Mouse (Mus musculus) right cerebral cortex, postnatal 14 days (tissue): ENCODE results near the gene D11Wsu47e.

Experiments used
- DNase-seq: peaks from one replicate; pipeline ENCODE4 v3.0.0; 2022

The D11Wsu47e gene

DNA sequence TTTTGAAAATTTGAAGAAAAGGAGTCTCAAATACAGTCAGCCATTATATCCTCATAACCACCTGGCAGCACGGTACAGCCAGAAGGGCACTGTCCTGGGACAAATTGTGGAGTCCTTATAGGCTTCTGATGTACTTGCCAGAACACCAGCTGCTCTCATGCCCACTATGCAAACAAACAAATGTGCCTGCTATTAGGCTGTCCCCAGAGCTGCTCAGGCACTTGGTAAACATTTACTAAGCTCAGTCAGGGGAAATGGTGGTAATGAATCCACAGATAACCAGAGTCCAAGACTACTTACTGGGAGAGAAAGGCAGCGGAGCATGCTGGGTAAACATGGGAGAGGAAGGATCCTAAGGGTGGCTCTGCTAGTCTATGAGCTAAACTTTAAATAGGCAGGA, 17.1 kb upstream of the D11Wsu47e start:
- DNase-seq: no peak

DNA sequence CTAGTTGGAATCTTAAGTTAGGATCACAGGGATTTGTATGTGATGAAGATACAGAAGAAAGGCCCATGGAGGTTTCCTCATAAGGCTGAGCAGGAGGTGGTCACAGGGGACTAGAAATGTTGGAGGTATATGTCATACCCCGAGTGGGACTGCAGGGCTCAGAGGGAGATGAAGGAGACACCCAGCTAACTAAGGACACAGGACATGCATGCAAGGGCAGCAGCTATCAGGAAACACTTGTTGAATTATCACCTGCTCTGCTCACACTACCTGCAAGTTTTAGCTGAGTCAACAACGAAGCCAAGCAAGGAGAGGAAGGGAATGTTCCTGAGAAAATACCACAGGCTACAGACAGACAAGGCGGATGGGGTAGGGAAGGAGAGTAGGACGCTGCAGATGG, 16.5 kb upstream of the D11Wsu47e start:
- DNase-seq: no peak

DNA sequence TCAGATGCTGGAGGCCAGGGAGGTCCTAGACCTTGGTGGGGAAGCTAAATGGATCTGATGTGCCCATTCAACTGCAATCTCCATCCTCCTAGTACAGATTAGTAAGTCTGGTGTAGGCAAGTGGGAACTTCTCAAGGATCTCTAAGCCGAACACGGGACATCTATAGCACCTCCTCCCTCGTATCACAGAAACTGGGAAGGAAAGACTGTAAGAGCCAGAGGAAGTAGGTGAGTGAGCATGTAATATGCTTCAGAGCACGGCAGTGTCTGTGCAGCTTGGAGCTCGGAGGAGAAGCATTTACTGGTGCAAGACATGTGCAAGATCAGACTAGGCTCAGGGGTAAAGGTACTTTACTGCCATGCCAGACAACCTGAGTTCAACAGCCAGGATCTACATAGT, 15.4 kb upstream of the D11Wsu47e start:
- DNase-seq: no peak

DNA sequence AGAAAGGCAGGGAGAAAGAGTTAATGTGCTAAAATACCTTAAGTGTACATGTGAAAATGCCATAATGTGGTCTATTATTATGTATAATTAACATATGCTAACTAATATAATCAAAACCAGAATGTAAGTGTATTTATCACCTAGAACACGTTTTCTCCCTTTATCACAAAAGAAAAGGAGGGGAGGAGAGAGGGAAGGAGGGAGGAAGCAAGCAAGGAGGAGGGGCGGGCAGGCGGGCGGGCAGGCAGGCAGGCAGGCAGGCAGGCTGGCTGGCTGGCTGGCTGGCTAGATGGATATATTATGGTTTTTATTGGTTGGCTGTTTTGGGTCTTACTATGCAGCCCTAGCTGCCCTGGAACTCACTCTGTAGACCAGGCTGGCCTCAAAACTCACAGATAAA, 14.5 kb upstream of the D11Wsu47e start:
- DNase-seq: no peak

DNA sequence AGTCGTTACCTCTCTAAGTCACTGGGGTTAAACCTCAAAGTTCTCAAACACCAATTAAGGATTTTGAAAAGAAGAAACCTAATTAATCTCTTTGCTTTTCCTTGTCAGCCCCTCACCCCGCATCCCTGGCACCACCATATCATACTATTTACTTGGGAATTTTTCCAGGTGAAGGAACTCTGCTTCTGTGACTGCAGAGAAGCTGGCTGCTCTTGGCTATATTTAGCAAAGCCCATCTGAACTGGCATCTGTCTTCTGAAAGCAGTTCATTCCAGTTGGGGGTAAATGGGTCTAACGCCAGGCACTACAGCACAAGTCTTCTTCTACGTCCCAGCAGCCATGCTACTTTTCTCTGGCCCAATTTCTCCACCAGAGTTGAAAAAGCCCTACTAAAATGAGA, 10.6 kb upstream of the D11Wsu47e start:
- DNase-seq: no peak

DNA sequence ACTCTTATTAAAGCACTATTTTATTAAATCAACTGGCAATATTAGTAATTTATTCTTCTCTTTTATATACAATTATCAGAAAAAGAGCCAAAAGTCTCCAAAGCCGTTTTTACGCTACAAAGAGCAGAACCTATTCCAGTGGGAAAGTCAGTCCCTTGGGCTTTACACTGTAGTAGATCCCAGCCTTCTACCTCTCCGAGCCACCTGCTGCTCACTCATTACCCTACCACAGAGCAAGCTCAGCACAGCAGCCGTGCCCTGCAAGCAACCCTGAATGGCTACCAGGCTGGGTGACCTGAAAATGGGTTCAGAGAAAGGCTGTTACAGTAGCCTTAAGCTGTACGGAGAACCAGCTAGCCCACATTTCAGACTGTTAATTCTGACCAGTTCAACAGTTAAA, 9.6 kb upstream of the D11Wsu47e start:
- no peak for DNase-seq

DNA sequence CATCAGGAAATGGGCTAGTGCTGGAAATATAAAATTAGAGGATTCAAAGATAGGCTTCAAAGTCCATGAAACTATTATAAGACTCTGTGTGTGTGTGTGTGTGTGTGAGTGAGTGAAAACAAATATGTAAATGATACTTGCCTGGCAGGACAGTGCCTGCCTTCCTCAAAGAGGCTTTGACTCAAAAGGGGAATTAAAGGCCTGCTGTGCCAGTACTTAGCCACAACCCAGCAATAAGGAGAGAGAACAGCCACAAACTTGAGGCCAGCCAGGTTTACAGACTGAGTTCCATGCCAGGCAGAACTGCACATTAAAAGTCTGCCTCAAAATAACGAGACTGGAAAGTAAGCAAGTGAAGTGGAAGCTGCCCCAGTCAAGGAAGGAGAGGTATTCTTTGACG, 7.4 kb upstream of the D11Wsu47e start:
- DNase-seq: no peak

DNA sequence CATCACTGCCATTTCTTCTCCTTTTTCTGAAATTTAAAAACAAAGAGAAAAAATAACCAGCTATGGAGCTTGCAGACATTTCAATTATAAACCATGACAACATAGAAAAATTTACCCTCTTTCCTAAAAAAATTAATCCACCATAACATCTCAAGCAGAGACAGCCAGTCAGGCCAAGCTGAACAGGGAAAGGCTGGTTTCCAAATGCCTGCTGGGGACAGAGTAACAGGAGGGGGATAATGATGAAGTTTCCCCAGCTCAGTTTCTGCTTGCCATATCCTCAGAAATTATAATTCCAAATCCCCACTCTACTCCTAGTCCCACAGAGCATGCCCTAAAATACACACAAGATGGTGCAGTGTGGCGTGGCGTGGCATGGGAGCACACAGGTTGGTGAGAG, 6.8 kb upstream of the D11Wsu47e start:
- no peak for DNase-seq

DNA sequence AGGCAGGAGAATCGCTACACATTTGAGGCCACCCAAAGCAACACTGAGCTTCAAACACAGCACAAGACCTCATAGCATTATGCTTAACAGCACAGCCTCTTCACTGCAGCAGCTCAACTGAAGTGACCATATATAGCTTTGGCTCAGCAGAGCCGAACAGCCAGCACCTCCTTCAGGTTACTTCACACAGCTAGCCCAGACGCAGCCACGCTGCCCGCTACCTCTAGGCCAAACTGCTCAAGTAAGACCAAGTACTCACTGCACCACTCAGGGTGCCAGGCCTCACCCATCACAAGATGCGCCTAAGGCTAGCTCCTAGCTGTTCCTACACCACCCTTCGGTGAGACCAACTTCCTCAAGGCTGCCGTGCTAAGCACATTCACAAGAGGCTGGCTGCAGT, 5.8 kb upstream of the D11Wsu47e start:
- no peak for DNase-seq

DNA sequence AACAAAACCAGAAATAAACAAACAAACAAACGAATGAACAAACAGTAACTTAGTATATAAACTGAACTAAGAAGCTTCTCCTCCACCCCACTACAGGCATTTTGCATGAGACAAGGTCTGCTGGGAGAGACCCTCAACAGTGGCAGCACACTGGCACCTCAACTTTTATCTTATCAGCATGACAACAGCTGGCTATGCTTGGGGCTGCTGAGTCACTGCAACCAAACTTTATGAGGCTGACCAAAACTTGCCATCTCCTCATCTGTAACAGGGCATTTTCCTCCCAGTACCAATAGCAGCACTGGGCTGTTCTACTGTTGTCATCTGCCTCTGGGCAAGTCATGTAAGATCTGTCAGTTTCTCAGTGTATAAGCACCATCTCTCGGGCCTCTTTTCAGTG, 3.3 kb upstream of the D11Wsu47e start:
- DNase-seq: no peak

DNA sequence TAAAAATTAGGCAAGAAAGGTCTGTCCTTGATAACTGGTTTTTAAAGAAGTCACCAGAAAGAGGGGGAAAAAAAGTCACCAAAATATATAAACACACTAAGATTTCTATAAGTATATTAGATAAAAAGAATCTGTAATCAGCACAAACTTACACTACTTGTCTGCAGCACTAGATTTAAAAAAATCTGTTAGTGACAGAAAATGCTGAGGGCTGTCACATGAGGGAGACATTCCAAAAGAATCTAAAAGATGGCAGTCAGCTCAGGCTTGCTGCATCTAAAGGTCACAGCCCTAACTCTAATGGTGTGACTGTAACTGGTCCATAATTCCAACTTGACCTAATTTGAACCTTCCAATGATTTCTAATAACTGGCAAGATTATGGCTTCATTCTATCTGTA, 2.2 kb upstream of the D11Wsu47e start:
- no peak for DNase-seq

DNA sequence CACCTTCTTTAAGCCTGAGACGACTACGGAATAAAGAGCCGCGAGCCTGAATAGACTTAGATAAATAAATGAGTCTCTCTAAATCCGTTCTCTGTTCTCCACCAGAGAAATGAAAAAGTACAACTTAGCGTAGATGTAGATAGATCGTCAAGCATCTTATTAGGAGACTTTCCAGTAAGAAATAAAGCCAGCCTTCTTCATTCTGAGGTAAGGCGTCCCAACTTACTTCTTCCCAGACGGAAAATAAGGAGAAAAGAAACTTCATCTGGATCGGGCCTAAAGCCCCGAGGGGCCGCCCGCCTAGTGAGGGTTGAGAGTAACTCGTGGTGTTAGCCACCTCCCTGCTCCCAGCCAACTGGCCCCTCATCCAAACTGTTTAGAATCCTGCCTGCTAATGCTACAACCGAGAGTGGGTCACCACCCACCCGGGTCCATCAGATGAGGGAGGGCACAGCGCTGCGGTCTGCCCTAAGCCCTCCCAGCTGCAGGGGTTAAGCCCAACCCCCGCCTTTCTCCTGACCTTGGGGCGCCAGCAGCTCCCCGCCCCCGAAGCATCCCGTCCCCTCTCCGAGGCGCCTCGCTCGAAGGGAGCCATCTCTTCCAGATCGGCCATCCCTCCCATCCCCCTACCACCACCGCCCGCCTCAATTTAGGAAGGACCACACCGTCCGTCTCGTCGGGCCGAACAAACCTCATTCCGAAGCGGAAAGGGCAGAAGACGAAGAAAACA, 1.1 kb upstream of the D11Wsu47e start:
- DNase-seq: peak; percentile 51

DNA sequence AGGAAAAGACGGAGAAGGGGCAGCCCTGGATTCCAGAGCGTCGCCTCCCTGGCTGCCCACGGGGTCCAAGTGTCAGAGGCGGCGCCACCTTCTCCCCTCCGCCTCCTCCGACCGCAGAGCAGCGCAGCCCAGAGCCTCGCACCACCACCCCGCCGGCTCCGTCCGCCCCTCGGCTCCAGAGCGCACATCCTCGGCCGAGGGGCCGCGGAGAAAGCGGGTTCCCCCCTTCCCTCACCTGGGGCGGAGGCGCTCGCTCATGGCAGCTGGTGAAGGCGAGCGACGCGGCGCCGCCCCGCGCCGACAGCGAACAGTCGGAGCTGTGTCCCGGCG, 620 bp upstream of the D11Wsu47e start:
- no peak for DNase-seq

DNA sequence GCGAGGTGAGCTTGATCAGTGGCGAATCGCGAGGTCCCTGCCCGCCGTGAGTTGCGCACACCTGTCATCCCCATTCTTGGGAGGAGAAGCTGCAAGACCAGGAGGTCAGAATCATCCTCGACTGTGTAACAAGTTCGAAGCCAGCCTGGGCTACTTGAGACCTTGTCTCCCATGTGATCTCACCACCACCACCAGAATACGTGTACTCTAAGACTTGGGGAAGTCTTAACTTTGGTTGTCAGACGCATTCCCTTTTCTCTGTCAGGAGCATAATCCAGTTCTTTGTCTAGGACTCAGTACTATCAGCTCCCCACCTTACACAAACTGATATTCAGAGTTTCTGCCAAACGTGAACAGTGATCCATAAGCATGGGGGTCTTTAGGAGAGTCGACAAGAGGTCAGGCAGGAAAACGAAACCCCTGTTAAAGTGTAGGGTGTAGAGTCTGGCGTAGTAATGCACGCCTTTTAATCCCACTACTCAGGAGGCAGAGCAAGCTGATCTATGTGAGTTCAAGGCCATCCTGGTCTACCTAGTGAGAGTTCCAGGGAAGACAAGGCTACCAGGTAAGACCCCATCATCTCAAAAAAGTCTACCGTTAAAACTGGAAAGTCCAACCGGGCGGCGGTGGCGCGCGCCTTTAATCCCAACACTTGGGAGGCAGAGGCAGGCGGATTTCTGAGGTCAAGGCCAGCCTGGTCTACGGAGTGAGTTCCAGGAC, 655 bp downstream of the D11Wsu47e start:
- no peak for DNase-seq

DNA sequence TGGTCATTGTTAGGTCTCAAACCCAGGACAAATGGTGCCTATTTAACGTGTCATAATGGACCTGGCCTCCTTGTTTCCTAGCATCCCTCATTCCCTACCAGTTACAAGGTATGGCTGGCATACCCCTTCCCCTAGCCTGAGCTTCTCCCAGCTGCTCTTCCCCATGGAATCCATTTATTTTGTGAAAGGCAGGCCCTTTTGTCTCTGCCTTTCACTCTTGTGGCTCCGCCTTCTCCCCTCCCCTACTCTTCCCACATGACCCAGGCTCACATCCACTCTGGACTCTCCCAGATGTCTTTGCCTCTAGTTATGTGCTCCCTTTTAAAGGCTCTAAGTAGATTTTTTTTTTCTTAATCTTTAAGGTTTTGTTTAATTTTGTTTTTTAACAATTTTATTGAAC, 2.8 kb downstream of the D11Wsu47e start:
- no peak for DNase-seq

DNA sequence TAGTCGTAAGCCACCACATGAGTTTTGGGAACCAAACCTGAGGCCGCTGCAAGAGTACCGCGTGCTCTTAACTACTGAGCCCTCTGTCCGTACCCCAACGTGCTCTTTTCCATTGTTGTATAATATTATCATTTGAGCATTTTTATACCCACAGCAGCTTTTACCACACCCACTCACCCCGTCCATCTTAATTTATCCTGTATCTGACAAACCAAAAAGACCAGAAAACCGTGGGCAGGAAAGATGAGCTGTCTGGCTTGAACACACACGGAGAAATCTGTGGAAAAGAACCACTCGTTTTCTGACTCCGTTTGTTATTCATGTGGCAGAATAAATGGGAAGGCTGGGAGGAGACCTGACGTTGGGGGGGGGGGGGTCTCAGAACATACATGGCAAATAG, 6.3 kb downstream of the D11Wsu47e start:
- no peak for DNase-seq

DNA sequence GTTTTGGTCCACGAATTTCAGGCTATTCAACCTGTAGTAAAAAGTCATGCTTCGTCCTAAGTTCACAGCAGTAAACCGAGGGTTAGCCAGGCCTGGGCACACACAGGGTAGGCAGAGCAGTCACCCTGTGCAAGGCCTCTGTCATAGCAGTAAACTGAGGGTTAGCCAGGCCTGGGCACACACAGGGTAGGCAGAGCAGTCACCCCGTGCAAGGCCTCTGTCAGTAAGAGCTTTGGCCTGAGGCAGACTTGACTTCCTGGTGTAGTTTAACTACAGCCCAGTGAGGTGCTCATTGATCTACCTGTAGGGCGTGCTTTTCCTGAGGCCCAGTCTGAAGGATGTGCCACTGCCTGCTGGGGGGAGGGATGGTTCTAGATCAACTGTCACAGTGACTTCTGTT, 7.1 kb downstream of the D11Wsu47e start:
- no peak for DNase-seq

DNA sequence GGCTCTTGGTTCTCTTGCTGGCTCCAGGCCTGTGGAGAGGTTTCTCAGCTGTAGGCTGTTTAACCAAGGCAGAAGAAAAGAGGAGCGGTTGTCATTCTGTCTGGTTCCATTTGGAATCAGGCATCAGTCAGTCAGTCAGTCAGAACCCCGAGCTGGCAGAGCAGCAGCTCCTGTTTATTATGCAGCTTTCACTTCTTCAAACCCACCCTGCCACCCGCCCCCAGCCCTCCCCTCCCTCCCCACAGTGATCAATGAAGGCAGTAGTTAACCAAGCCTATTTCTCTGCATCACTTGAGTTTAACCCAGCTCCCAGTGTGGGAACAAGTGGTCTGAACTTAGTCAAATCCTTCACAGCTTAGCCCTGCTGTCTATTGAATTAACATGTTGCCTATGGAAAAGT, 7.6 kb downstream of the D11Wsu47e start:
- no peak for DNase-seq

DNA sequence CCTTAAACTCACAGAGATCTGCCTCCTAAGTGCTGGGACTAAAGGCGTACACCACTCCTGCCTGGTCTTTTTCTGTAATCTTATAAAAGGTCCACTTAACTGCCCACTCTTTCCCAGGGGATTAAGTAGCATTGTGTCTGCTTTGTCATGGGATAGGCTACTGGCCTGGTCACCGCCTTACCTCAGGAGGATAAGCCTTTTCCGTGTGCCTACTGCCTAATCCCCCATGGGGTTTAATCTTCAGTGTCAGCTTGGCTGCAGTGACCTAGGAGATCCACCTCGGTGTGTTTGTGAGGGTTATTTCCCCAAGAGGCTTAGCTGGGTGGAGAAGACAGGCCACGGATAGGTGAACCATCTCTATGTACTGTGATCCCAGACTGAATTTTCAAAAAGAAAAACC, 13.4 kb downstream of the D11Wsu47e start:
- DNase-seq: no peak

DNA sequence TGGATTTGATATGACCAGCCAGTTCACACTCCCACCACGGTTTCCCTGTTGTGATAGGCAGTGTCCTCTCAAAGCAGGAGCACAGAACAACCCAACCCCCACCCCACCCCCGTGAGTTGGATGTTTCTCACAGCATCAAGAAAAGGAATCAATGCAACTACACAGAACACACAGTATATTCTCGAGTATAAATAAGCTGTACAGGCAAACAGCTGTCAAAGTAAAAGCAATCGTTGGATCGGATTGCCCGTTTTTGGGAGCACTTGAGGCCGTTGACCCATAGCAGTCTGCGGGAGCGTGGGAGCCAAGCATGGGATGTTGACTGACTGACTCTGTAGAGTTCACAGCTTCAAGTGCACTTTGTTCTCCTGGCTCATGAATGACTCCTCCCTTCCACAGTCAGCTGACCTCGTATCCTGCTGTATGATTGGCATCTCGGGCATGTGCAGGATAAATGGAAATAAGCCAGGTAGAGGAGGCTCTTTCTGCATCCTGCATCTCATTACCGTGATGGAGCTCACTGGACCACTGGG, 13.9 kb downstream of the D11Wsu47e start:
- DNase-seq: no peak

DNA sequence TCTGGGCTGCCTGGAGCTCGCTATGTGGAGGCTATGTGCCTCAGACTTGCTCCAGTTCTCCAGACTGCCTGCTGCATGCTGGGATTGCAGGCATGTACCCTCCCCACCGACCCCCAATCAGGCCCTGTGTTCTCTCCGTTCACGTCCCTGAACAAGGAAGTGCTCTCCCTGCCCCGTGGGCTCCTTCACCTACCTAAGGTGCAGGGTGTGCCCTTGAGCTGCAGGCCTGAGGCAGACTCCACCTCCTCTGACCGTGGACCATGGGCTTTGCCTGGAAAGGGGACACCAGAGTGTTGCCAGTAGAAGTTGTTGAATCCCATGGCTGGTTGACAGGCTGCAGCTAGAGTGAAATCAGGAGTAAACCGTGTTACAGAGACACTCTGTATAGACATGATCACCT, 15.4 kb downstream of the D11Wsu47e start:
- DNase-seq: no peak

DNA sequence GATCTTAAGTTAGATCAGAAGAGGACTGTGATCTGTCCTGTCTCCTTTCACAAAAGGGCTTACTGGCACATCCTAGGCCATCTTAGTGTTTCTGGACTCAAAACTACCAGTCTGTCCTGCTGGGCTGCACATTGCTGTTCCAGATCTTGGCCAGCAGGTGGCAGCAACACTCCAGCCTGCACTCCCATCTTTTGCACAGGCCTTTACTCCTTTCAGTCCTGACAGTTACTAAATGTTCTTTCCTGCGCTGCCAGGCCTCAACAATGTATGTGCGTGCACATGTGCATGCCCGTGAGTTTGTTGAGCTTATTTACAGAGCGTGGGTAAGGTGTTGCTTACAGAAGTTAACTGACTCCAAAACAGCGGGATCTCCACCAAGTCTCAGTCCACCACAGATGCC, 19.5 kb downstream of the D11Wsu47e start:
- peak; percentile 60 for DNase-seq

DNA sequence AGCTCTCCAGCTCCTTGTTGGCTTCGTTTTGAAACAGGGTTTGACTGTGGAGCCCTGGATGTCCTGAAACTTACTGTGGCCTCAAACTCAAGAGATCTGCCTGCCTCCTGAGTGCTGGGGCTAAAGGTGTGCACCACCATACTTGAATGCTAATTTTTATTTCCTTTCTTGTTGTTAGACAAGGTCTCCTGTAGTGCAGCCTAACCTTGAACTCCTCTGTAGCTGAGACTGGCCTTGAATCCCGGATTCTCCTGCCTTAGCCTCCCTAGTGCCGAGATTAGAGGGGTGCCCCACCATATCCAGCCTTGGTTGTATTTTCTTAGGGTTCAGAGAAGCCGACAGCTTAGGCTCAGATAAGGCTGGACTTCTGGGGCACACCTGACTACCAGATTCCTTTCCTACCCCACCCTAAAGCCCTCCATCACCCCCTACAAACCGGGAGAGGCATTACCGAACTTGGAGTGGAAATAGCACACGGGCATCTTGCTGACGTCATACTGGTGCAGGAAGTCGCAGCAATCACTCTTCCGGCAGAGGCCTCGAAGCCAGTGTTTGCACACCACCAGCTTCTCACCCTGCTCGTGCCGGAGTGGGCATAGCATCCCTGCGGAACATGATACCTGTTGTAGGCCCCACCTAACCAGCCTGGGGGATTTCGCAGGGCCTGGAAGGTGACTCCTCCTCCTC, 21.9 kb downstream of the D11Wsu47e start:
- no peak for DNase-seq

DNA sequence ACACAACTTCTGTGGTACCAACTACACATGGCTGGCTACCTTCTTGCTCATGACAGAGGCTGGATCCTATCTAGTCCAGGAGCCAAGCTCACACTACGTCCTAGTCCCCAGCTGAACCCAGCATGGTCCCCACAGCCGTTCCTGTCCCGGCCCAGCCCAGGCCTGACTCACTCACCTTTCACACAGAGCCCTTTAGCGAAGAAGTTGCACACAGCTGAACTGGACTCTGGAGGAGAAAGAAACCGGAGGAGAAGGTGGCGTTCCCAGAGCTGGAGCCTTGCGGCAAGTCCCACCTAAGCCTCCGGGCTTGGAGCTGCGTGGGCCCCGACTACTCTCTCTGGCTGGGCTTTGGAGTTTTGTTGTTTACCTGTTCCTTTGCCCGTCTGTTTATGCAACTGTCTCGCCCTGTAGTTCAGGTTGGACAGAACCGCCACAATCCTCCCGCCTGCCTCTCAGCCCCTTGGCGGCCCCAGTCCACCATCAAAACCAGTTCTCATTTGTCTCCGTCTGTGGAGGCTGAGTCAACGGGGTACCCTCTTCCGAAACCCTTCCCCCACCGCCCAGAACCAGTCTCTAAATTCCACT, 24.5 kb downstream of the D11Wsu47e start:
- DNase-seq: no peak
